Mouse (Mus musculus): ENCODE results near the gene S100a11. TPM values are rescaled to one million over a fixed set of nuclear protein-coding genes. Genes with fewer than 3 reads are reported as not detected.

The S100a11 gene
- polyA plus RNA-seq (2015; fragmentation: Nextera tagmentation; extraction: Ambion mirVana) = 1,111 and 1,314 TPM in 2 replicates

DNA sequence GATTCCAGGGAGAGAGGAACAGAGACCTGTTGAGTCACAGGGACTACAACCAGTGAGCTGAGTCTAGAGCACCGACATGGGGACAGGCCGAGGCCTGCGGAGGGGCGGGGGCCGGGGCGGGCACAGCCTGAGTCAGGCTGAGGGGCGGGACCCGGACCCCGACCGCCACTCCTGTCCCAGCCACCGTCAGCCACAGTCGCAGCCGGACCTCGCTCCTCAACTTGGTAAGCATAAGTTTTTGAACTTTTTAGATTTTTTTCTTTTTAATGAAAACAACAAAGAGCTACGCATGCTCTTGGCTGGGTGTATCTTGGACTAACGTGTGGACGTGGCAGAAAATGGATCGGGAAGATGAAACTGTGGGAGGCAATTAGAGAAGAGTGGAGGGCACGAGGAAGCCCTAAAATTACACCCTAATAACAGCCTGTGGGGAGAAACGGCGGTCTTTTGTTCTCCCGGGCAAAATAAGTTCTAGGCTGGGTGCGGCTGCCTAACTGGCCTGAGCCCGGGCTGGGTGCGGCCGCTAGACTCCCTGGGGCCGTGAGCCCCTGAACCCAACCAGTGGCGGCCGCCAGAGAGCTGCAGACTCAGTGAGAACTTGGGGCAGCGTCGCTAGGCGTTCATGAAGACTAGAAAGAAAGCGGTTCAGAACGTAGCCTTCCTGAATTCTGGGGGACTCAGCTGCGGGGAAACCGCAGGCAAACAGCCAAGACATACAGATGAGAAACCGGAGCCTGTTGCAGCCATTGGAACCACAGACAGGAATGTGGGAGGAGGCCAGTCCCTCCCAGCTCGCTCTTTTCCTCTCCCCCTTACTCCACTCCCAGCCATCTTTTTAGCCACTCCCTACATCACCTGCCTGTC, at the start of gene S100a11:
S100a11 (plus strand) TSS at position 159 of the 864 bp plus-strand sequence.

DNA sequence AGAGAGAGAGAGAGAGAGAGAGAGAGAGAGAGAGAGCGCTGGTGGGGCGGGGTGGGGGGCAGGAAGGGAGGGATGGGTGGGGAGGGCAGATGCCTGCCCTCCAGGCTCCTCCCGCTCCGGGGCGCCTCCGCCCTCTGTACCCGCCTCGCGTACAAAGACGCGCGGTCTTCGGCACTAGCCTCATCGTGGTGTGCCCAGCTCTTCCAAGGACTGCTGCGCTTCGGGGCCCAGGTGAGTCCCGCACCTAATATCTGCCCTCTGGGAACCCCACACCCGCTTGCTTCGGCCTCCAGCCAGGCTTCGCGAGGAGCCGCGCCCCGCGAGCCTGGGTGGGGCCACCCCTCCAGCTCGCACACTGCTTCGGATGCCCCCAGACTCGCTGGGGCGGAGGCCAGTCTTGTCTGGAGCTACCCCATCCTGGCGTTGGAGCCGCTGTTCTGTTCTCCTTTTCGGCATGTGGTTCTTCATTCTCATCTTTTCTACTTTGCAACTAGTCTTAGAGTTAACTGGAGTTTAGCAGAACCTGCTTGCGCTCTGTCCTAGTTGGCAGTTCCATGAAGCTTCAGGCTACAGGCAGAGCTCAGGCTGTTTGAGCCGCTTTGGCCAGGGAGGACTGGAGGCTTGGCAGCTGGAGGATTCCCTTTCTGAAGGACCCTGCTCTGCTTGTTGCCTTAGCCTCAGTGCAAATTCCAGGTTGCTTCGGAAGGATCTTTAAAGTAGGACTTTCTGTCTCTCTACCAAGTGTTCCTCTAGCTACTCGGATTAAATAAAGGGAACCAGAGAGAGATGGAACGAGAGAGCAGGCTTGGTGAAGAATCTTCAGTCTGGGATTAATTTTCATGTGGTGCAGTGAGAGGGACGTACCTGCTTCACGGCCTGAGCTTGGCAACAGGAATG, 34.9 kb downstream of the S100a11 start, which contains the start of gene S100a10:
S100a10 (plus strand) TSS at position 100 of the 897 bp plus-strand sequence.

Other genes starting within 250 kb of the S100a11 start
- gene Flg, start 247.0 kb upstream of the S100a11 start, polyA plus RNA-seq (2015; fragmentation: Nextera tagmentation; extraction: Ambion mirVana) = 0.14 and 1.4 TPM in 2 replicates
- gene Hrnr, start 200.7 kb upstream of the S100a11 start, polyA plus RNA-seq (2015; fragmentation: Nextera tagmentation; extraction: Ambion mirVana) = 0.03 and 0.28 TPM in 2 replicates
- gene Rptn, start 126.8 kb upstream of the S100a11 start, polyA plus RNA-seq (2015; fragmentation: Nextera tagmentation; extraction: Ambion mirVana) = 0.49 TPM in 1 of 2 replicates, not detected in the other
- gene Tchh, start 78.2 kb upstream of the S100a11 start, polyA plus RNA-seq (2015; fragmentation: Nextera tagmentation; extraction: Ambion mirVana) = 0.63 and 1.0 TPM in 2 replicates
- 0.06 and 0.33 TPM in 2 replicates for gene Tchhl1, start 51.7 kb upstream of the S100a11 start, polyA plus RNA-seq (2015; fragmentation: Nextera tagmentation; extraction: Ambion mirVana)
- gene S100a10, start 34.6 kb downstream of the S100a11 start, polyA plus RNA-seq (2015; fragmentation: Nextera tagmentation; extraction: Ambion mirVana) = 585 and 1,081 TPM in 2 replicates
- gene Tdpoz2, start 132.2 kb downstream of the S100a11 start, polyA plus RNA-seq (2015; fragmentation: Nextera tagmentation; extraction: Ambion mirVana) = not detected in 2 replicates
- not detected in 2 replicates for gene Tdpoz1, start 155.8 kb downstream of the S100a11 start, polyA plus RNA-seq (2015; fragmentation: Nextera tagmentation; extraction: Ambion mirVana)
- gene Gm37596, start 172.6 kb downstream of the S100a11 start, polyA plus RNA-seq (2015; fragmentation: Nextera tagmentation; extraction: Ambion mirVana) = not detected in 2 replicates

All from adrenal gland, postnatal 0 days (tissue).